Mouse (Mus musculus) inflammation-experienced regulatory T-cells, adult 6 months (primary cell): Measurements from ENCODE around the gene 1700028P14Rik. TPM values are rescaled to one million over a fixed set of nuclear protein-coding genes. Genes with fewer than 3 reads are reported as not detected.

Experiments used
- ATAC-seq: one replicate; pipeline ENCODE4 v1.8.0; 2017
- polyA plus RNA-seq, 3 experiments: library from polyadenylated mRNA; unstranded; fragments of 100-300 nt; shearing (Covaris generic); gene quantifications; one replicate each; pipeline ENCODE4 v1.2.1; 2017

The 1700028P14Rik gene
- polyA plus RNA-seq, 3 experiments from 2014 or later, result not detected

GRCm38 (mm10) chr19:23594950-23595349, 57.7 kb downstream of the 1700028P14Rik start:
- no peak for ATAC-seq

- no peak for ATAC-seq
Observed at GRCm38 (mm10) chr19:23578606-23579355, 73.8 kb downstream of the 1700028P14Rik start.

- ATAC-seq, result no peak
Observed at GRCm38 (mm10) chr19:23576685-23577084, 75.9 kb downstream of the 1700028P14Rik start.

- ATAC-seq, result no peak
Observed at GRCm38 (mm10) chr19:23563693-23564092, 88.9 kb downstream of the 1700028P14Rik start.

GRCm38 (mm10) chr19:23562588-23562987, 90.0 kb downstream of the 1700028P14Rik start:
- no peak for ATAC-seq

GRCm38 (mm10) chr19:23562061-23562460, 90.6 kb downstream of the 1700028P14Rik start:
- ATAC-seq, result no peak

GRCm38 (mm10) chr19:23553450-23553849, 99.2 kb downstream of the 1700028P14Rik start:
- ATAC-seq, result no peak

- ATAC-seq, result no peak
Observed at GRCm38 (mm10) chr19:23545604-23546003, 107.0 kb downstream of the 1700028P14Rik start.

- ATAC-seq, result no peak
Observed at GRCm38 (mm10) chr19:23543244-23544004, 109.2 kb downstream of the 1700028P14Rik start.

- no peak for ATAC-seq
Observed at GRCm38 (mm10) chr19:23542759-23543158, 109.9 kb downstream of the 1700028P14Rik start.

- no peak for ATAC-seq
Observed at GRCm38 (mm10) chr19:23535700-23536099, 116.9 kb downstream of the 1700028P14Rik start.

- ATAC-seq, result no peak
Observed at GRCm38 (mm10) chr19:23531899-23532298, 120.7 kb downstream of the 1700028P14Rik start.

- no peak for ATAC-seq
Observed at GRCm38 (mm10) chr19:23523711-23524110, 128.9 kb downstream of the 1700028P14Rik start.

- no peak for ATAC-seq
Observed at GRCm38 (mm10) chr19:23521831-23522230, 130.8 kb downstream of the 1700028P14Rik start.

GRCm38 (mm10) chr19:23521071-23521470, 131.5 kb downstream of the 1700028P14Rik start:
- ATAC-seq, result no peak

GRCm38 (mm10) chr19:23520629-23521028, 132.0 kb downstream of the 1700028P14Rik start:
- no peak for ATAC-seq

- ATAC-seq, result no peak
Observed at GRCm38 (mm10) chr19:23518477-23518876, 134.1 kb downstream of the 1700028P14Rik start.

GRCm38 (mm10) chr19:23511303-23511702, 141.3 kb downstream of the 1700028P14Rik start:
- ATAC-seq, result no peak

Other genes with a start within 250 kb of the 1700028P14Rik start
- not detected for gene Mamdc2, start 204.4 kb downstream of the 1700028P14Rik start, polyA plus RNA-seq
- gene Ptar1, start 34.6 kb upstream of the 1700028P14Rik start, polyA plus RNA-seq, result 10 to 100 TPM; 10.2 to 15.5 (median 13.9) TPM
- under 1 TPM in 1 of 3 experiments, not detected in 2; 0.16 TPM for gene Apba1, start 106.1 kb upstream of the 1700028P14Rik start, polyA plus RNA-seq